Mouse (Mus musculus): ENCODE results near the gene Gpr19. TPM values are rescaled to one million over a fixed set of nuclear protein-coding genes. Genes with fewer than 3 reads are reported as not detected.

Gpr19 gene
- total RNA-seq, 2 experiments from 2014 or later: 25.2 to 28.3 TPM

GRCm38 (mm10) chr6:134924262-134924661, 25.9 kb upstream of the Gpr19 start:
- DNase-seq (ENCODE audit: extremely low spot score in 1 of 2, low spot score in 1 of 2): no peak

- no peak for DNase-seq (ENCODE audit: extremely low spot score in 1 of 2, low spot score in 1 of 2)
These were observed 25.3 kb upstream of the Gpr19 start for GRCm38 (mm10) chr6:134923670-134924069.

GRCm38 (mm10) chr6:134922511-134923195, 24.3 kb upstream of the Gpr19 start:
- no peak for DNase-seq (ENCODE audit: extremely low spot score in 1 of 2, low spot score in 1 of 2)

DNA sequence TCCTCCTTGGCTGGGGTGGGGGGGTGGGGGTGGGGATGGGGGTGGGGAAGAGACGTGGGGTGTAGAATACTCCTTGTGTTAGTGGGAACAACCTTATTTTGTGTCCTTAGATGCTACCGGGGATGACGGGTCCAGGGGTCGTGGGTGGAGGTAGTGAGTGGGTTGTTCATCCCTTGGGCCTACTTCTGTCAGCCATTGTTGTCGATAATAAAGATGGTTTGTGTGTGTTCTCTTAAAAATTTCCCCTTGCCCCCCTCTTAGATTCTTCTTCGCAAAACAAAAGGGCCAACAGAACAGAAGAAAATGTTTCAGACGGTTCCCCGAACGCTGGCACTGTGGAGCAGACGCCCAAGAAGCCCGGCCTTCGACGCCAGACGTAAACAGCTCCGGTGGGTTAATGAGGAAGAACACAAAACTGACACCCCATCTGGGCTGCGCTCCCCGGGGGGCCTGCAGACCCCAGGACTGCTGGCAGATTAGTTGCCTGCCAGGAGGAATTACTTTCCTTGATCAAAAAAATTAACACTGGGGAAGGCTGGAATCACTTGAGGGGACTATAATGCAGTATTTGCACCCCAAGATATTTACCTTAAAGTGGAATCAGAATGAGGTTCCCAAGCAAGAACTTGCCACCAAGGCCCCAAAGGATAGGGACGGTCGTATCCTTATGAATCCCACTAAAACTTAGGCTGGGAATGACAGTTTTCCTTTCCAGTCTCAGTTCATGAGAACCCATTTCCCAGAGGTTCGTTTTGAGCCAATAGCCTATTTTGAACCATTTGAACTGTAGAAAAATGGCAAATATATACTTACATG, 23.5 kb upstream of the Gpr19 start:
- no peak for DNase-seq (ENCODE audit: extremely low spot score in 1 of 2, low spot score in 1 of 2)

- DNase-seq (ENCODE audit: extremely low spot score in 1 of 2, low spot score in 1 of 2): peak in 1 of 2 experiments; percentile 46
These were observed 22.8 kb upstream of the Gpr19 start for GRCm38 (mm10) chr6:134921014-134921694.

DNA sequence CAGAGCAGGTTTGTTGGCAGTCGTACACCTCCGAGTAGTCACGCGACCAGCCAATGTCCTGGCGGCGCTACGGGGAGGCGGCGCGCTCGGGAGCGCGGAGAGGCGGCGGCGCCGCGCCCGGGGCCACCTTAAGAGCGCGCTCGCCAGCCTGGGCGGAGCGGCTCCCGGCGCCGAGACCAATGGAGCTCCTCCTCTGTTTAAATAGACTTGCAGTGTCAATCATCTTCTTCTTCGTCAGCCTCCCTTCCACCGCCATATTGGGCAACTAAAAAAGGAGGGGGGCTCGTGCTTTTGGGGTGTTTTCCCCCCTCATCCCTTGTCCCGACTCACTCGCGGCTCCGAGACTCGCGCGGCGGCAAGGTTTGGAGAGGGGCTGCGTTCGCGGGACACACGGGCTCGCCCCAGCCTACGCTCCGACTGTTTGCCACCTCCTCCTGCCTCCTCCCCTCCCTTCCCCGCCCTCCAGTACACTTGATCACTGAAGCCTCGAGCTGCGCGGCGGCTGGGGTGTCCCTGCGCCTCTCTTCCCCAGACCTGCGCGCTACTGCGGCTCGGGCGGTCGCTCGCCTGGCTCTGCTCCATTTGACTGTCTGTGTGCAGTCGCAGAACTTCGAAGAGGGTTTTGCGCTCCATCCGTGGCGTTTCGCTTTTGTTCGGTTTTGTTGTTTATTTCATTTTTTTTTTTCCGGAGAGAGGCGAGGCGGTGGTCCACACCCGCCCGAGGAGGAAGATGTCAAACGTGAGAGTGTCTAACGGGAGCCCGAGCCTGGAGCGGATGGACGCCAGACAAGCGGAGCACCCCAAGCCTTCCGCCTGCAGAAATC, 22.0 kb upstream of the Gpr19 start, which contains the start of gene Cdkn1b:
Gene Cdkn1b (plus strand): TSS at position 212 of the 824 bp plus-strand sequence.
- peak; percentile 67 to 84 for DNase-seq (ENCODE audit: extremely low spot score in 1 of 2, low spot score in 1 of 2)

DNA sequence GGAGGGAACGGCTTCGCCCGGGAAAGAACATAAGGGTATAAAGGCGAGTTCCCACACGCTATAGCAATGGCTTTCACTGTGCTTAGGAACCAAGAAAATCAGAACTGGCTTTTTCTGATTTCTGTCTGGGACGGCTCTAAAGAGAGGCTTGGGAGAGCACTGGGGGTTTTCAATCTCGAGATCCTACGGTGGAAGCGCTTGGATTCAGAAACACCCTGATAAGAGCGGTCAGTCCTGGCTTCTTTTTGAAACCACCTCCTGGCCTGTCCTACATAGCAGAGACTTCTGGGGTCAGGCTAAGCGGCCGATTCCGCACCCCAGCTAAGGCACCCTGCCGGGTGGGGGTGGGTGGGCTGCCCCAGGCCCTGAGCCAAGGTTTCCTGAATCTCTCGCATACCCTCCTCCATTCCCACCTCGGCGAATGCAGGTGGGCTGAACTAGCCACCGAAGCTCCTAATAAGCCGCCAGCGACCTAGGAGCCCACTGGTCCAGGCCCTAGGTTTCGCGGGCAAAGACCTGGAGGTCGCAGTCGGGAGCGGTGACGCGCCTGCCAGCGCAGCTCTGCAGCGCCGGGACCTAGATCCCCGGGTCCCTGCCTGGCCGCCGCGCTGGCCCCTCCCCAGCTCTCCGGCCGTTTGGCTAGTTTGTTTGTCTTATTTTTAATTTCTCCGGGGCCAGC, 21.3 kb upstream of the Gpr19 start:
- no peak for DNase-seq (ENCODE audit: extremely low spot score in 1 of 2, low spot score in 1 of 2)

DNA sequence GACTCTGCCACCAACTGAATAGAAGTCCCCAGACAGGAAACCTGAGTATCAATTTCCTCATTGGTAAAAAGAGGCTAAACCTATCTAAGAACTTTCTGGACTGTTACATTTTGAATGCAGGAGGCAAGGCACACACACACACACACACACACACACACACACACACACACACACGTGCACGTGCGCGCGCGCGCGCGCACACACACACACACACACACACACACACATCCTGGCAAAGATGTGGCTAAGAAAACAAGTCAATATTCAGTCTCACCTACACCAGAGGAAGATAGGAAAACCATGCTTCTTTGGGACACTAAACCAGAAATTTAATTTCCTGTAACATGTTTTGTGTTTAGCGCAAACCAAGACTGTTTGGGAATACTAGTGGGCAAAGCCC, 20.4 kb upstream of the Gpr19 start:
- no peak for DNase-seq (ENCODE audit: extremely low spot score in 1 of 2, low spot score in 1 of 2)

DNA sequence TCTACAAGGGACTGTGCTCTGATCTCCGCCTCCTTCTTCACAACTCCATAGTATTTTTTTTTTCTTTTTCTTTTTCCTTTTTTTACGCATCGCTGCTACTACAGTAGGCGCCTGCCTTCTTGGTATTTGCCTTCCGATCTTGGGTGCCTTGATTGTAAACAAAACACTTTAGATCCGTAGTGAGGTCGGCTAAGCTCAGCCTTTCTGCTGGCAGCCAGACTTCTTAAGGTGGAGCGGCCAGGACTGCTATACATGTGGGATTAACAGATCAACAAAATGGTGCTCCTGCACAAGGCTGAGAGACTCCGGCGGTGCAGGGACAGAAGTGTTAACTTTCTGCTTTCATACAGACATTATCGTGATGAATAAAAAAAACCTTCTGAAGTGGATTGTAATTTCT, 18.7 kb upstream of the Gpr19 start:
- DNase-seq (ENCODE audit: extremely low spot score in 1 of 2, low spot score in 1 of 2): no peak

GRCm38 (mm10) chr6:134916641-134917040, 18.3 kb upstream of the Gpr19 start:
- DNase-seq (ENCODE audit: extremely low spot score in 1 of 2, low spot score in 1 of 2): no peak

DNA sequence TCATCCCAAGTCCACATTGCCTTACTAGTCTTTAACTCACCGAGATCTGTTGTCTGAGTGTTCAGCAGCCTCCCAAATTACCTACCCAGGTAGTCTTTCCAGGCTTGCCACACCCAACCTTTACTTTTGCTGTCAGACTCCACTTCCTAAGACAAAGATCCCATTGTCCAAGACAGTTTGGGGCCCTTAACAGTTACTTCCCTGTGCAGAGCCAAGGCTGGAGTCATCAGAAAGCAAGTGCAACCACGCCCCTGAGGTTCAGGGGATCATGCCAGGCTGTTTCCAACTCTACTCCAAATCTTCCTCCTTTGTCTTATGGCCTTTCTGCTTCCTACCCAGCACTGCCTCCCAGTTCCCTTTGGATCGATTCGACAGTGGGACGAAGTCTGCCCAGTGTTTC, 16.1 kb upstream of the Gpr19 start:
- DNase-seq (ENCODE audit: extremely low spot score in 1 of 2, low spot score in 1 of 2): no peak

- DNase-seq (ENCODE audit: extremely low spot score in 1 of 2, low spot score in 1 of 2): no peak
These were observed 7.4 kb upstream of the Gpr19 start for GRCm38 (mm10) chr6:134905811-134906210.

- no peak for DNase-seq (ENCODE audit: extremely low spot score in 1 of 2, low spot score in 1 of 2)
These were observed 5.8 kb upstream of the Gpr19 start for GRCm38 (mm10) chr6:134903891-134904884.

- DNase-seq (ENCODE audit: extremely low spot score in 1 of 2, low spot score in 1 of 2): no peak
These were observed 5.0 kb upstream of the Gpr19 start for GRCm38 (mm10) chr6:134903368-134903767.

DNA sequence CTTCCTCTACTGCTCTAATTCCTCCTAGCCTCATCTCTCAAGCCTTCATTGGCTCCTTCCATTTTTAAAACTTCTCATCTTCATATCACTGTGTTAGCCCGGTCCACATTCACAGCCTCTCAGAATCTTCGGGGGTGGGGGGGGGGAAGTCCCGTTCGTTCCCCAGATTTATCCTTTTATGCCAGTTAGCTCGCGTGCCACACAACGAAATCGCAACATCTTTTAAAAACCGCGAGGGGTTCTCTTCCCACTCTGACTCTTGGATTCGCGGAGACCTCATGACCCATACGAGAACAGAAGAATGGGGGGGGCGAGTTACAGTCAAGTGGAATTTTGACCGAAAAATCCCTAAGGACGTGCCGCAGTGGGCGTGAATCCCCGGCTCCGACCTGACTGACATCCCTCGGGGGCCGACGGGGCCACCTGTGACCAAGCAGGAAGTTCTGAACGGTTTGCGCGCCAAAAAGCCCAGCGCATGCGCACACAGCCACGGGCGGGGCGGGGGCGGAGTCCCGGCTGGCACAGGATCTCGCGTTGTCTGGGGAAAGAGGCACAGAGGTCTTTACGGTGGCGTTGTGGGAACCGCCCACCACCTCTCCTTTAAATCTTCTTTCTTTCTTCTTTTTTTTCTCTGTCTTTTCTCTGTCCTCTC, 809 bp downstream of the Gpr19 start:
- peak; percentile 94 to 98 for DNase-seq (ENCODE audit: extremely low spot score in 1 of 2, low spot score in 1 of 2)

DNA sequence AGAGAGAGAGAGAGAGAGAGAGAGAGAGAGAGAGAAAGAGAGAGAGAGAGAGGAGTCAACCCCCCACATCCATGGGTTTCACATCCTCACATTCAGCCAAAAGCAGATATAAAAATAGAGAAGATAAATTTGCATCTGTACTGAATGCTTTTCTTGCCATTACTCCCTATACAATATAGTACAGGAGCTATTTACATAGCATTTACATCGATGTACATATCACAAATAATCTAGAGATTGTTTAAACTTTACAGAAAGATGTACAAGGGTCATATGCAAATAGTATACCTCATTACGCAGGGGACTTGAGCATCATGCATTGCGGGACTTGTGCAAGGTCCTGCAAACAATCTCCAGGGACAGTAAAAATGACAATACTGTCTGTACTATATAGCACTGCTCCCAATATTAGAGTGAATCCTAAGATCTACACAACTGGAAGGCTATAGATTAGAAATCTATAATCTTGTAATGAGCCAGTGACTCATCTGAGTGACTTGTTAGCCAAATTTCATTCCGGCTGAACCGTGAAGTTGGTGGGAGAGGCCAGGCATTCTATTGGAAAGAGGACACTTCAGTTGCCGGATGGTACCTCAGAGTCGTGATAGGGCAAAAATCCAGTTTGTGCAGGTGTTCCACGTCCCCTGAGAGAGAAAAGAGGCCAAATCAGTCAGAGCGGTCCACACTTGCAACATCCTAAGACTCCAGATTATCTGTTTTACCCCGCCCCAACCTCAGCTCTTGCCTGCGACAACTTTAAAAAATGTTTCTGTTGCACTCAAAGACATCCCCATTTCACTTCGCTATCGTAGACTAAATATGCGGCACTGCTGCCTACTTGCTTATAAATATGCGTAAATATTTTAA, 1.6 kb downstream of the Gpr19 start:
- no peak for DNase-seq (ENCODE audit: extremely low spot score in 1 of 2, low spot score in 1 of 2)

DNA sequence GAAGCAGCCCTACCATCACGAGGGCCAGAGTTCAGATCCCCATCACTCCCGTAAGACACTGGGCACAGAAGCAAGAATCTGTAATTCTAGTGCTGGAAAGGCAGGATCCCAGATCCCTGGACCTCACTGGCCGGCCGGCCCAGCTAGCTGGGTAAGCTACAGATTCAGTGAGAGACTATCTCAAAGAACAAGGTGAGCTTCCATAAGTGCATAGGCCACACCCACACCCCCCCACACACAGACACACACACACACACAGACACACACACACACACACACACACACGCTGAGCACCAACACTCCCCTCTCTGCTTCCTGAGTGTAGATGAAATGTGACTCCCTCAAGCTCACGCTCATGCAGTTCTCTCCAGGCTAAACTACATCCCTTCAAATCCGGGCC, 7.9 kb downstream of the Gpr19 start:
- DNase-seq (ENCODE audit: extremely low spot score in 1 of 2, low spot score in 1 of 2): no peak

All from layer of hippocampus, postnatal 25 days (tissue).